Mouse (Mus musculus) urinary bladder, postnatal 25 days (tissue): Measurements from ENCODE around the gene Ptbp1.

Experiments
- DNase-seq: peaks from one replicate; pipeline ENCODE4 v3.0.0; 2022; ENCODE audit warnings: low spot score

Gene Ptbp1

DNA sequence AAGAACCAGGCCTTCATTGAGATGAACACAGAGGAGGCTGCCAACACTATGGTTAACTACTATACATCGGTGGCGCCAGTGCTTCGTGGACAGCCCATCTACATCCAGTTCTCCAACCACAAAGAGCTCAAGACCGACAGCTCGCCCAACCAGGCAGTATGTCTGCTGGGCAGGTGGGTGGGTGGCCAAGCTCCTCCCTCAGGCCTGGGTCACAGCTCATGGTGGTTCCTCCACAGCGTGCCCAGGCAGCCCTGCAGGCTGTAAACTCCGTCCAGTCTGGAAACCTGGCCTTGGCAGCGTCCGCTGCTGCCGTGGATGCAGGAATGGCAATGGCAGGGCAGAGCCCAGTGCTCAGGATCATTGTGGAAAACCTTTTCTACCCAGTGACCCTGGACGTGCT lies 4.9 kb downstream of the Ptbp1 start:
- no peak for DNase-seq

DNA sequence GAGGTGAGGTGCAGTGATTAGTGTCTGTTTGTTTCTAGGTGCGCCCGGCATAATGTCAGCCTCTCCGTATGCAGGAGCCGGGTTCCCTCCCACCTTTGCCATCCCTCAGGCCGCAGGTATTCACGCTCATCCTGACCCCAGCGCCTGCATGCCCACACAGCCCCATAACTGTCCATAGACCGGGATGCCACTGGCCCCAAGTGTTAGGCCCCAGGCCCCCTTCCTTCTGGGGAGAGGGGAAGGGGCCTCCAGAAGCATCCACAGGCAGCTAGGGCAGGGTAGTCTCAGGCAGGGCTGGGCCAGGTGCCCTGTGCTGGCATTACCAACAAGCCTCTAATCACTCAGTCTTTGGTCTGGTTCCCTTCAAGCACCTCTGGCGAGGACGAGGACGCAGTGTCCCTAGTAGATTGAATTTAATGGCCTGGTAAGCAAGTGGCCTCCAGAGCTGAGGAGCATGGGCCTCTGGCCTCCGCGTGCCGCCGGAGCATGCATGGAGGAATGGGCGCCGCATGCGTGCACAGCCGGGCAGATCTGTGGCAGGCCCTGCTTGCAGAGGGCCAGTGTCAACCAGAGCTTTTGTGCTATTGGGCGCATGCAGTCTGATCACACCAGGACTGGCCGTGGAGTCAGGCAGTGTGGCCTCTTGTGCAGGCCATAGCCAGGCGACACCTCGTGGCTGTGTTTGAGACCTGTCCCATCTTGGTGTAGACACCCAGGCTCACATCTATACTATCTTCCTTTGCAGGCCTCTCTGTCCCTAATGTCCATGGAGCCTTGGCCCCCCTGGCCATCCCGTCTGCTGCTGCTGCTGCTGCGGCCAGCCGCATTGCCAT lies 6.1 kb downstream of the Ptbp1 start:
- no peak for DNase-seq

DNA sequence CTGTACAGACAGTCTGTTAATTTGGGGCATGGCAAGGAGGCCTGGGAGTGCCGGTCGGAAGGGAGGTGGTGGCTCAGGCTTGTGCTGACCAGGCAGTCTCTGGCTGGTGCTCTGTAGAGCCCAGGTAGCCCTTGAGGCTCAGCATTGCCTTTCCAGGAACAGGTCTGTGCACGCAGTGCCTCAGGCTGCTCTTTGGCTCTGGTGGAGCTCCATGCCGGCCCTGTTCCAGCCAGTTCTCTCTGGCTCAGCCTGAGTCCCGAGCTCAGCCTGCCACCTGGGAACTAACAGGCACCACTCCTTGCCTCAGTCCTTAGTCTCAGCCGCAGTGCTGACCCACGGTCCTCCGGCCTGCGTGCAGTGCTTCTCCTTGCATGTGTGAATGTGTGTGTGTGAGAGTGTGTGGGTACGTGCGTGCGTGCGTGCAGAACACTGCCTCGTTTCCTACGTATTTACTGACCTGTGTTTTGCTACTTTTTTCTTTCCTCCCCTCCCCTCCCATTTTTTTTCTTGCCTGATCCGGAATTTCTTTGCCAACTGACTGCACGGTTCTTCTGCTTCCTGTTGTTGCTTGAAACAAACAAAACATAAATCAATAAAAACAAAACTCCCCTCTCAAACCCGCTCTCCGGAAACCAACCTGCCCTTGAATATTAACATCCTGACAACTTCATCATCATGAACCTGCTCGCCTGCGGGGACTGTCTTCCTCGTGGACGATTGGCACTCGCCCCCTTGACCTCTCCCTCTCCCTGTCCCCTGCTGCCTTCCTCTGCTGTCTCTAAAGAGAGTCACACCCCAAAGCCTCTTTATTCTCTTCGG lies 7.2 kb downstream of the Ptbp1 start:
- no peak for DNase-seq

DNA sequence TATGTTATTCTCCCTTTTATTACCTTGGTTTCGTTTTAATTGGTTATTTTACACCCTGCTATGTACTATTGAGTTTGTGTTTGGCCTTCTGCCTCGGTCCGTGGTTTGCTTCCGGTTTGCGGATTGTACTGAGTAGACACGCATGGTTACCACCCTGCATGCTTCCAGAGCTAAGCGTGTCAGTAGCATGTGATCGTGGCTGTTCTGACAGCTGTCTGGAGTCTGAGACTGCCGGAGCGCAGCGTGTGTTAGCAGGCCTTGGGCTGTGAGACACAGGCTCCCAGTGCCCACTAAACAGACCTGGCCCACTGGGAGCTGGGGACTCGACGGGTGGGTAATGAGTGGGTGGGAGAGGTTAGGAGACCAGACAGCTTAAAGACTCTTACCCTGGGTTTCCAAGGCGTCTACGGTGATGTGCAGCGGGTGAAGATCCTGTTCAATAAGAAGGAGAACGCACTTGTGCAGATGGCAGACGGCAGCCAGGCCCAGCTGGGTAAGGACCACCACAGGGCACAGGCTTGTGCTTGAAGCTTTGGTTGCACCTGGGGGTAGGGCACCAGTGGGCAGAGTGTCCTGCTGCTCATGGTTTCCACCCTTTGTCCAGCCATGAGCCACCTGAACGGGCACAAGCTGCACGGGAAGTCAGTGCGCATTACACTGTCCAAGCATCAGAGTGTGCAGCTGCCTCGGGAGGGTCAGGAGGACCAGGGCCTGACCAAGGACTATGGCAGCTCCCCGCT lies 8.0 kb downstream of the Ptbp1 start:
- DNase-seq, result no peak

DNA sequence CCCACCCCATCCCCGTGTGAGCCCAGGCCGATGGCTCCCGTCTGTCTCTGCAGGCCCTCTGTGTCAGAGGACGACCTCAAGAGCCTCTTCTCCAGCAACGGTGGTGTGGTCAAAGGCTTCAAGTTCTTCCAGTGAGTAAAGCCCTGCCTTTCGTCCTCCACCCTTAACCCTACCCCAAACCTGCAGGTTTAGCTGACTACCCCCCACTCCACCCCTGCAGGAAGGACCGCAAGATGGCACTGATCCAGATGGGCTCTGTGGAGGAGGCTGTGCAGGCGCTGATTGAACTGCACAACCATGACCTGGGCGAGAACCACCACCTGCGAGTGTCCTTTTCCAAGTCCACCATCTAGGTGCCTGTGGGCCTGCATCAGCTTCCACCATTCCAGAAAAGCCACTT lies 8.7 kb downstream of the Ptbp1 start:
- no peak for DNase-seq

DNA sequence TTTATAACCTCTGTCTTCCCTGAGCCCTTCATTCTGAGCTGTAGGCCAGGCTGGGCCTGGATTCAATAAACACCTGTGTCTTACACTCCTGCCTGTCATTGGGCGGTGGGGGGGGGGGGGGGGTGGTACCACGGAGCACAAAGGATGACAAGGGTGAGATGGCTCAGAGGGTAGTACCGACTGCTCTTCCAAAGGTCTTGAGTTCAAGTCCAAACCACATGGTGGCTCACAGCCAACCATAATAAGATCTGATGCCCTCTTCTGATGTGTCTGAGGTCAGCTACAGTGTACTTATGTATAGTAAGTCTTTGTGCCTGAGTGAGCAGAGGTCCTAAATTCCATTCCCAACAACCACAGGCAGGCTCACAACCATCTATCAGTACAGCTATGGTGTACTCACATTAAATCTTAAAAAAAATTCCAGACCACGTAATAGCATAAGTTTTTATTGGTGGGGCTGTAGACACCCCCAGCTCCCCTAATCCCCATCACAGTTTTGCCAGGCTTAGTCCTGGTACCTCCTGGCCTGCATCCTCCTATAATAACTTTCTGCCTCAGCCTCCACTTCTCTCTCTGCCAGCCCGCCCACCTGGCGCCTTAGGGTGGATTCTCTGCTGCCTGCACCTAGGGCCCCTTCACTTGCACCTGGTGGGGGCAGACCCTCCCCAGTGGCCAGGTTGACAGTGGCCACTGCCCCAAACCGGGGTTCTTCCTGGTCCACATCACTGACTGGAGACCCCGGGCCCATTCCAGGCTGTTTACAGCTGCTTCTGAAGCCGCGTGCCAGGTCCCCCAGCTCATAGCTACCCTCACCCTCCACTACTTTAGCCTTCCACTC lies 10.3 kb downstream of the Ptbp1 start:
- no peak for DNase-seq

DNA sequence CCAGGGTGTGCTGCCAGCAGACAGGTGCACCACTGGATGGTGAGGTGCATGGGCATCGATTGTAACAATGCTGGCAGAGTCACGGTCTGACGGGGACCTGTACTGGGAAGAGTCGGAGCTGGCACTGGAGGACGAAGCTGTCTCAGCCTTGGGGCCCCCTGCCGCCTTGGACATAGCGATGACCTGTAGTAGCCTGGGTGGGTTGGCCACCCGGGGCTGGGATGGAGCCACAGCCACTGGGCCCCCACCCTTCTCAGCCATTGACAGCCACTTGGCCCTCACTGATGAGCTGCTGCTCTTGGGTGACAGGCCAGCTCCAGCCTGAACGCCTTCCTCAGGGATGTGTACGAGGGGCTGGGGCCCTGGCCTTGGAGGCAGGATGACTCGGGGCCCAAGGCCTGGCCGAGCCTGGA lies 11.0 kb downstream of the Ptbp1 start:
- no peak for DNase-seq

DNA sequence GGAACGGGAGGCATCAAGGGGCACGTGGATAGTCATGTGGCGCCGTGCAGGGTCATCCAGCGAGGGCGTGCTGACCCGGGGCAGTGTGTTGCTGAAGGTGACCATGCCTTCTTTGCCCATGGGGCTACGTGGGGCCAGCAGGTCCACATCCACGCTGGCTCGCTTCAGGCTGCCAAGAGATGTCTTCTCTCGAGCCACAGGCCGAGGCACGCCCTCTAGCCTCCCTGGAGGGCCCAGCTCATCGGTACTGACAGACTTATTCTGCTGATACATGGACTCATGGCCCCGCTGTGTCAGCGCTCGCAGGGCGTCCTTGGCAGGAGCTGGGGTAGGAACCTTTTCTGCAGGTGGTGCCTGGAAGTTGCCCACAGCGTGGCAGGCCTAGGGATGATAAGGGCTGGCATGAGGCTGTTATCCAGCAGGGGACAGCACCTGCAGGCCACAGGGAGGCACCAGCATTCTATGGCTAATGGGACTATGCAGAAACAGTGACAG lies 11.6 kb downstream of the Ptbp1 start:
- DNase-seq, result no peak

DNA sequence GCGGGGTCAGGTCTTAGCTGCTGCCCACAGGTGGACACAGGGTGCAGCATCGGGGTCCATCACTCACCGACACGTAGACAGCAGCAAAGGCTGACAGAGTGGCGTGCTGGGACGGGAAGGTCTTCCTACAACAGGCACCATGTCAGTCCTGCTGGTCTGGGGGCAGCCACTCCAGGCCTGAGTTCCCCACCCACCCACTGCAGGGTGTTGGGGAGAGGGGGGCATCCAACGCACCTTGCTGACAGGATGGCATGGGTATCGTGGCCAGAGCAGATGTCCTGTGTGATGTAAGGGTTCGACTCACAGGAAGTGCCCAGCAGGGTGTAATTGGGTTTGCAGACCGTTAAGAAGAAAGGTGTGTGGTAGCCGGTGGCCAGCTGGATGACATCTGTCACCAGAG lies 12.4 kb downstream of the Ptbp1 start:
- DNase-seq, result no peak

DNA sequence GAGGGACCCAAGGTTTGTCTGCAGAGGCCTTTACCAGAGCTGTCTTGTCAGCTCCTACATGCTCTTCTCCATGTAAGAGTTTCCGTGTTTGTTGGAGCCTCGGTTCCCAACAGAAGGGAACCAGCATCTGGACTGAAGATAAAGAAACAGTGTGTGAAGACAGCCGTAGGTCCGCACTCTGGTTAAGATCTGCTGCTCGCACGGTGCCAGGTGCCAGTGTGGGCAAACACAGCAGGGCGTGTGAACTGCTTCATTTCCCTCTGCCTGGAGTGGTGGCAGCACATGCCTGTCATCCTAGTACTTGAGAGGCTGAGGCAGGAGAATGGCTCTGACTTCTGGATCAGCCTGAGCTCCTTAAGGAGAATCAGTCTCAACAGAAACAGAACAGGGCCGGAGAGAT lies 17.6 kb downstream of the Ptbp1 start:
- DNase-seq, result no peak

DNA sequence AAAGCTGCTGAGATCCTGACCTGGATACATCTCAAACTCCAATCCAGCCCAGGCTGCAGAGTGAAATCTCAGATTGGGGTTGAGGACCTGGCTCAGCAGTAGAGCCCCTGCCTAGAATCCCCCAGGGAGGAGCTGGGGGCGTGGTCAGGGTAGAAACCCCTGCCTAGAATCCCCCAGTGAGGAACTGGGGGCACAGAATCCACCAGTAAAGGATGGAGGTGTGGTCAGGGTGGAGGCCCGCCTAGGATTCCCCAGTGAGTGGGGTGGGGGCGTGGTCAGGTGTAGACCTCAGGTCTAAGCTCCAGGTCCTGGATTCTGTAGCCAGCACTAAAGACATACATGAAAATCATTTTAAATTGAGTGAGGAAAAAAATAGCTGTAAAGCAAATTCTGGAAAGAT lies 18.6 kb downstream of the Ptbp1 start:
- no peak for DNase-seq

DNA sequence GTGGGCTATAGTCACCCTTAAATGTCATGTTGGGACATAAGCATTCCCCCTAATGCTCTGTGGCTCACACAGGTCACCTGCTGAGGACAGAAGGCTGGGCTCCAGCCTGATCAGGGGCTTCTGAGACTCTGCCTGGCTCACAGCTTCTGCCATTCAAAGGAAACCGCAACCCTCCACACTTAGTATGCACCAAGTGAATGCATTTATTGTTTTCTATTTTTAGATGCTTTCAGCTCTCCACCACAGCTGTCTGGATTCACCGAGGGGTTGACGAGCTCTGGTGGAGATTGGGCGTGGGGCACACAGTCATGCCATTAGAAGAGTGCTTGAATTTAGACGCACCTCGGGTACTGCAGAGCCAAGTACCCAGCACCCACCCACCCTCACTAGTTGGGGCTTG lies 19.1 kb downstream of the Ptbp1 start:
- no peak for DNase-seq

DNA sequence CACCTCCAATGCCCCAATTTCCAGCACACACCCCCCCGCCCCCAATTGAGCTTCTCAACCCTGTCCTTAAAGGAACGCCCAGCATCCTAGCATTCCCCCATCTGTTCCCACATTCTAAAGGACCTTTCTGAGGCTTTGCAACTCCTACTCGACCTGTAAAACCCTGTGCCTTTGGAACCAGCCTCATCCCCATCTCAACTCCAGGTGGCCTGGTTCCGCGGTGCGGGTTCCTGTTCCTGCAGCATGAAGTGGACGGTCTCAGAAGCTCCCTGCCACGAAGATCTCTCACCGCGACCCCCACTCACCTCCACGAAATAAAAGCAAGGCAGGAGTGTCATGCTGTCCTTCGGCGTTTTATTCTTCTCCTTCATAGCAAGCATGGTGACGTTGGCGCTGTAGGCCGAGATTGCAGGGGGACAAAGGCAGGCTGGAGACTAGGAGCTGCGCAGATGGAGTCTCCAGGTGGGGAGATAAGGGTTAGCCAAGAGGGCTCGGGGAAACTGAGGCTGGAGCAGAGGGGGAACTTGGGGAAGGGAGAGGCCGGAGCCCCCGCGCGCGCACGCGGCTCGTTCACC lies 19.6 kb downstream of the Ptbp1 start:
- DNase-seq, result no peak

DNA sequence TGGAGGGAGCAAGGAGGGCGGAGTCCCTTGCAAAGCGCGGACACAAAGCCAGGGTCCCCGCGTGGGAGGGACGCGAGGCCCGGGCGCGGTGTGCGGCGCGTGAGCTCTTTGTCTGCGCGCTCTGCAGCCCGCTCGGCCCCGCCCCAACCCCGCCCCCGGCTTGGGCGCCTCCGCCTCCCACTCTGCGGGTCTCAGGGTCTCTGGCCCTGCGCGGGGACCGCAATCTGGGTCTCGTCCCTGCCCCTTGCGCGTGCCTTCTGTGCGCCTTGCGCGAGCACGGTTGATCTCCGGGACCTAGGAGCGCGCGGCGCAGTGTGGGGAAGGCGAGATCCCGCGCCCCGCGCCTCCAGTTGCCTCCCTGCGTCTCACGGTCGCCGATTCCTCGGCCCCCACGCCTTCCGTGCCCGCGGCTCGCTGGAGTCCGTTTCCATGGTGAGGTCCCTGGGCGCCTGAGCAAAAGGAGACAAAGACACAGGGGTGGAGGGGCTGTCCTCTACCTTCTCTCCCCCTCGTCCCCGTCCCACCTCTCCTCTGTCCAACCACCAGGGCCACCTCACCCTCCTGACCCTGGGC lies 20.1 kb downstream of the Ptbp1 start, which contains the start of the genes Prtn3 and Plppr3:
Prtn3 (plus strand) TSS at position 187 of the 573 bp plus-strand sequence.
Plppr3 (minus strand) TSS at position 345 of the 573 bp plus-strand sequence.
- no peak for DNase-seq

DNA sequence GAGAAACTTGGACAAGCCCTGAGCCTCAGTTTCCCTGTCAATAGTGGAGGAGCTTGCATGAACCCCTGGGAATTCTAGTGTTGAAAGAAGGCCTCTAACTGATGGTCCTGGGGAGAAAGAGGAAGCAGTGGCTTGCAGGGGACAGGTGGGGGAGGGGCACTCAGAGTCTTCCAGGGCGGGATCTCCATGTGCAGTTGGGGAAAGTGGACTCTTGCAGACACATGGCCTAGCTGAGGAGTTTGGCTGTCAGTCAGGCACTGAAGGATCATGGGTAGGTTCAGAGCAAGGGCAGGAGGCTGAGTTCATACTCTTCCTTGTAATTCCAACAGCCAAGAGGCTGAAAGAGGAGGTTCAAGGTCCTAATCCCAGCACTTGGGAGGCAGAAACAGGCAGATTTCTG lies 22.9 kb downstream of the Ptbp1 start:
- no peak for DNase-seq

DNA sequence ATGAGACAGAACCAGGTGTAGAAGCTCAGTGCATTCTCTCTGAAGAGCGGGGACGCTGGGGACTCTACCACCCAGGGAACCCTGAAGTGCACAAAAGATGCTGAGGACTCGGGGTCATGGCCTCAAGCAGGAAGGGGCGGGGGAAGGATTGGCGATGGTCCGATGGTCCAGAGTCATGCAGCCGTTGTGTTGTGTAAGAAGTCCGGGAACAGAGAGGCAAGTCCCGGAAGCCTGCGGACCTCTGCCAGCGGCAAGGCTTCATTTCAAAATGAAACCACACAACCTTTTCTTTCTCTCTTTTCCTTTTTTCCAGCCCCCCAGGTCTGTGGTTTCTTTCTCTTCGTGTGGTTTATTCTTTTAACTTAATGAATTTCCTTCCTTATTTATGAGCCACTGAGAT lies 23.5 kb downstream of the Ptbp1 start:
- DNase-seq, result no peak

DNA sequence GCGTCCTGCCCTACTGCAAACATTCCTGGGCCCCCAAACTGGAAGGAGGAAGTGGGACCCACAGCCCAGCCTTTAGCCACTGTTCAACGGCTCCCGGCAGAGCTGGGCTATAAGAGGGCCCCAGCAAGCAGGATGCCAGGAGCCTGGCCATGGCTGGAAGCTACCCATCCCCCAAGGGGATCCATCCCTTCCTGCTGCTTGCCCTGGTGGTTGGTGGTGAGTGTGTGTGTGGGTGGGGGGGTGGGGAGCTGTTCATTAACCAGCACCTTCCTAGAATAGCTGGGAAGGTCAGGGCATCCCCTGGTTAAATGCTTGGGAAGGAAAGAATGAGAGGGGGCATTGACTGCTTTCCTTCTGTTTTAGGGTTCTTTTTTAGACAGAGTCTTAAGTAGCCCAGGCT lies 25.3 kb downstream of the Ptbp1 start:
- DNase-seq, result no peak

DNA sequence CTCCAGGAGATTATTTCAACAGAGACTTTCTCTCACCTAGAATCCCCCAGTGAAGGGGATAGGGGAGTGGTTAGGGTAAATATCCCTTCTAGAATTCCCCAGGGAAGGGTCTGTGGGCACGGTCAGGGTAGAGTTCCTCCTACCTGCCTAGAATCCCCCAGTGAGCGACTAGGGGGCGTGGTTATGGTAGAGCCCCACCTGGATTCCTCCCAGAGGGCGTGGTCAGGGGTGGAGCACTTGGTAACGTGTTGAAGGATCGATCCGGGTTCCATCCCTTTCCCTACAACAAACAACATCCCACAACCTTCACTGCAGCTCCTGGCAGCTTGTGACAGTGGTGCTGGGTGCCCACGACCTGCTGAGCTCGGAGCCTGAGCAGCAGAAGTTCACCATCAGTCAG lies 26.5 kb downstream of the Ptbp1 start:
- DNase-seq, result no peak

DNA sequence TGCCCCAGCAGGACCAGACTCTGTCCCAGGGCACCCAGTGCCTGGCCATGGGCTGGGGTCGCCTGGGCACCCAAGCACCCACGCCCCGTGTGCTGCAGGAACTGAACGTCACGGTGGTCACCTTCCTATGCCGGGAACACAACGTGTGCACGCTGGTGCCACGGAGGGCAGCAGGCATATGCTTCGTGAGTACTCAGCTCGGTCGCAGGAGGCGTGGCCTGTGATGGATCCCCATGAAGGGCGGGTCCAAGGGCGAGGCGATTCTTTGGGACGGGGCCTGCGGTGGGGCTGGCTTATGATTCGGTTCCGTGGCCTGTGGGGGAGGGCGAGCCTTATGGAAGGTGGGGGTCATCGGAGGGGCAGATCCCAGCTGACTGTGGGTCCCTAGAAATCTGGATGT lies 27.8 kb downstream of the Ptbp1 start:
- DNase-seq, result no peak

DNA sequence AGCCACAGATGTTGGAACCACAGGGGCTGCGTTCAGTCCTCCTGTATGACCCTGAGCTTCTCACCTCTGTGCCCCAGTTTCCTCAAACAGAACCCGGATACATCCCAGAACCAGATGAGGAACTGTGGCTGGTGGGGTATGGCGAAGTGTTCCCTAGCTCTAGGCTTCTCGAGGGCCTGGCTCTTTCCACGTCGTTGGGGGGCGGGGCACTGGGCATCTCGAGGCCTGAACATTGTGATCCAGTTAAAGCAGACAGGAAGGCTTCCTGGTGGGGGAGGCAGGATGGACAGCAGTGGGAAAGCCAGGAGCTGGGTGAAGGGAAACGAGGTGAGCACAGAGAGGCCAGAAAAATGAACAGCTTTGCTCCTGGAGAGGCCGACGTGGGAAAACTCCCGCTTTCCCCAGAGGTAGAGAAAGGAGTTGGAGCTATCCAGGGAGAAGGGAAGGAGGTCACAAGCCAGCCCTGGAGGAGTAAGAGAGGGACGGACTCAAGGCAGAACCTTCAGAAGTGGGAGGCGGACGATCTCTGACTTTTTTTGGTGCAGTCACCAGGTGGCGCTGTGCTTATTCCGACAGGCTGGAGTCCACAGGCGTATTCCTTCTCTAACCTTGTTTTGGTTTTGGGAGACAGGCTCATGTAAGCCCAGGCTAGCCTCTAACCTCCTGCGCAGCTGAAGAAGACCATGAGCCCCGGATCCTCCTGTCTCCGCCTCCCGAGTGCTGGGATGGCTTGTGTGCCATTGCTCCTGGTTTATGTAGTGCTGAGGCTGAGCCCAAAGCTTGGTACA lies 29.3 kb downstream of the Ptbp1 start:
- peak; percentile 81 for DNase-seq
